Mouse (Mus musculus) G1E (cell line): Measurements from ENCODE around the gene Pitpnm3. TPM values are rescaled to one million over a fixed set of nuclear protein-coding genes. Genes with fewer than 3 reads are reported as not detected.

Experiments
- ATAC-seq: 2 replicates; pipeline ENCODE4 v1.8.0; 2016; ENCODE audit warnings: mild to moderate bottlenecking; ENCODE audit not compliant: insufficient number of reproducible peaks, poor library complexity, low FRiP score, severe bottlenecking; ENCODE audit errors: extremely low read depth
- DNase-seq: peaks from one replicate; pipeline ENCODE4 v3.0.0; 2012; ENCODE audit warnings: low spot score
- H3K27me3 ChIP-seq: 2 replicates; pipeline ENCODE4 v1.6.1; 2012; ENCODE audit warnings: mild to moderate bottlenecking, low read length, inconsistent platforms; ENCODE audit not compliant: insufficient read depth
- H3K36me3 ChIP-seq: replicated peaks from 2 replicates; pipeline ENCODE3; 2012; ENCODE audit warnings: mild to moderate bottlenecking, inconsistent platforms
- H3K4me1 ChIP-seq: 2 replicates; pipeline ENCODE4 v1.6.1; 2012; ENCODE audit warnings: low read depth, low read length, inconsistent platforms, mixed read lengths; ENCODE audit not compliant: insufficient read depth
- H3K4me3 ChIP-seq: 2 replicates; pipeline ENCODE4 v1.5.1; 2012; ENCODE audit warnings: low read depth, mild to moderate bottlenecking, inconsistent platforms, low read length, moderate library complexity, mixed read lengths
- H3K9me3 ChIP-seq: replicated peaks from 2 replicates; pipeline ENCODE4 v1.6.1; 2012; ENCODE audit warnings: inconsistent platforms
- CTCF ChIP-seq: IDR thresholded peaks from 2 replicates; pipeline ENCODE4 v1.5.1; 2012; ENCODE audit warnings: low read depth, low read length, inconsistent platforms, mixed read lengths
- GATA1 ChIP-seq: IDR thresholded peaks from 2 replicates; pipeline ENCODE4 v1.6.1; 2012; ENCODE audit warnings: borderline replicate concordance, low read length, inconsistent platforms, mixed read lengths
- GATA2 ChIP-seq: IDR thresholded peaks from 2 replicates; pipeline ENCODE4 v1.6.1; 2012; ENCODE audit warnings: low read depth, low read length, inconsistent platforms, borderline replicate concordance
- POLR2AphosphoS5 ChIP-seq: IDR thresholded peaks from 2 replicates; pipeline ENCODE4 v1.6.1; 2012; ENCODE audit warnings: low read depth, low read length, inconsistent platforms; ENCODE audit not compliant: insufficient replicate concordance
- TAL1 ChIP-seq: conservative IDR thresholded peaks from 2 replicates; pipeline ENCODE4 v1.6.1; 2012; ENCODE audit warnings: low read depth, low read length, inconsistent platforms, mixed read lengths
- polyA plus RNA-seq: library from polyadenylated mRNA; stranded (reverse); fragments of >175 nt; gene quantifications from 2 replicates; pipeline ENCODE4 v1.2.3, GENCODE M21; 2012
- total RNA-seq, 2 experiments: library from RNA; stranded (forward) in 1 of 2; stranded (reverse) in 1 of 2; fragments of 200-1000 nt in 1 of 2; fragments of >200 nt in 1 of 2; fragmentation: Nextera tagmentation in 1 of 2; gene quantifications; 2 replicates each; pipeline ENCODE4 v1.2.3; 2014 to 2017

The Pitpnm3 gene
- total and polyA plus RNA-seq, 3 experiments = 0.01 to 0.27 TPM; not detected in 1

DNA sequence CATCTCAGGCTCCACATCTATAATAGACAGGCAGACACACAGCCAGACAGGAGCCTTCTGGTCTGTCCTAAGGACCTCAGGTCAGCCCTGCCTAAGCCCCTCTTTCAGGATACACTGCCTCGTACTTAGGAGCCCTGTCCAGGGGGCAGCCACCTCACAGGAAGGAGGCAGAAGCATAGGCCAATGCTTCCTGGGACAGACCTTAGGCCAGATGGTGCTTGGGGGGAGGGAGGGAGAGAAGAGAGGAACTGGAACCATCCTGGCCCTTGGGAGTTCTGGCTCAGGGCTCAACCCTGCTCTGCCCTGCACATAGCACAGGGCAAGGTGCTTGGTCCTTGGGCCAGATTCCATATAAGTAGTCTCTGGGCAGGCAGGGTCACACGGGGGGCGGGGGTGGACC lies 9.8 kb downstream of the Pitpnm3 start:
- no peaks in the 10 kb centered on the region for H3K36me3 ChIP-seq
- DNase-seq = no peak

GRCm38 (mm10) chr11:72123531-72123930 lies 12.0 kb downstream of the Pitpnm3 start:
- Histone ChIP-seq H3K36me3 (no peaks in the 10 kb centered on the region), H3K4me3 (no peak overlapping the region), H3K27me3 (0 out of 2 replicates have a peak, but pooled peaks cover 2% of the 10 kb centered on the region), H3K9me3 (no peaks in the 10 kb centered on the region), H3K4me1 (no peaks in the 10 kb centered on the region)
- DNase-seq (no peak), ATAC-seq (no peak)
- TF ChIP-seq GATA1 (no peak), CTCF (no peak), POLR2AphosphoS5 (no peak), GATA2 (no peak), TAL1 (no peak)

More for the DNA sequence above, 9.8 kb downstream of the Pitpnm3 start:
- Histone ChIP-seq H3K4me1 (no peaks in the 10 kb centered on the region), H3K4me3 (no peak overlapping the region), H3K27me3 (0 out of 2 replicates have a peak, but pooled peaks cover 2% of the 10 kb centered on the region), H3K9me3 (no peaks in the 10 kb centered on the region)
- ATAC-seq = no peak
- TF ChIP-seq GATA1 (no peak), TAL1 (no peak)

DNA sequence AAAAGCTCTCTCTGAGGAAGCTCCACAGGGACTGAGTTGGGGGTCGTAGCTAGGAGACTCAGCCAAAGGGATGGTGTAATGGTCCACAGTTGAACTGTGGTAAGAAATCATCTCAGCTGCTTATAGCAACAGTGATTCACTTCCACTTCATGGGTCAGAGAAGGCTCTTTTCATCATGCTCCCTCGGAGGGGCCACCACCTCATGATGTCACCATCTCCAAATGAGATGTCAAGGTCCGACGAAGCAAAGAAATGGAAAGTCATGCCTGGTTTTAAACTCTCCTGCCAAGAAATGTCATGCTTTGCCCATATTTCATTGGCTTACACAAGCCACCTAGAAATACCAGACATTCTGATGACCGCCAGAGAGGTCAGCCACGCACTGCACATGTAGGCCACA lies 15.2 kb downstream of the Pitpnm3 start:
- Histone ChIP-seq H3K36me3 (no peaks in the 10 kb centered on the region), H3K4me1 (no peaks in the 10 kb centered on the region), H3K27me3 (0 out of 2 replicates have a peak, but pooled peaks cover 2% of the 10 kb centered on the region), H3K4me3 (no peak overlapping the region), H3K9me3 (no peaks in the 10 kb centered on the region)
- ATAC-seq = no peak
- DNase-seq = no peak
- no peak for TF ChIP-seq GATA2
- no peak for TF ChIP-seq GATA1
- TF ChIP-seq TAL1 = no peak
- no peak for TF ChIP-seq POLR2AphosphoS5
- TF ChIP-seq CTCF = no peak

DNA sequence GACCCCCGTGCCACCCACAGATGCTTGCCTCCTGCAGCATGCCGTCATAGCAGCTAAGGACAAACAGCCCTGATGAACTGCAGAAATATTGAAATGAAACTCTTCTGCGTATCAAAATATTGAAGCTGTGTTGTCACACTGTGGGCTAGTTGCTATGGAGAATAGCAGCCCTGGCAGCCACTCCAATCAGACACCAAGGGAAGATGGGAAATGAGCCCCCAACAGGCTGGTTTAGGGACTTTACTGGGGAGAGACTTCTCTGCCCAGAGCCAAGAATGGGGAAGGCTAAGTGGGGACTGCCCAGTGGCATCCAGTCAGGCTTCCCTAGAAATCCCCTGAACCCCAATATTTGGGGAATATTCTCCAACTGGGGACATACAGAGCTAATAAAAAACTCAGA lies 16.9 kb downstream of the Pitpnm3 start:
- no peaks in the 10 kb centered on the region for H3K36me3 ChIP-seq
- no peak overlapping the region for H3K4me3 ChIP-seq
- H3K27me3 ChIP-seq = 0 out of 2 replicates have a peak, but pooled peaks cover 1% of the 10 kb centered on the region
- no peak for DNase-seq
- no peaks in the 10 kb centered on the region for H3K9me3 ChIP-seq
- no peaks in the 10 kb centered on the region for H3K4me1 ChIP-seq
- ATAC-seq = no peak
- TF ChIP-seq GATA1 (no peak), CTCF (no peak), TAL1 (no peak), POLR2AphosphoS5 (no peak), GATA2 (no peak)

DNA sequence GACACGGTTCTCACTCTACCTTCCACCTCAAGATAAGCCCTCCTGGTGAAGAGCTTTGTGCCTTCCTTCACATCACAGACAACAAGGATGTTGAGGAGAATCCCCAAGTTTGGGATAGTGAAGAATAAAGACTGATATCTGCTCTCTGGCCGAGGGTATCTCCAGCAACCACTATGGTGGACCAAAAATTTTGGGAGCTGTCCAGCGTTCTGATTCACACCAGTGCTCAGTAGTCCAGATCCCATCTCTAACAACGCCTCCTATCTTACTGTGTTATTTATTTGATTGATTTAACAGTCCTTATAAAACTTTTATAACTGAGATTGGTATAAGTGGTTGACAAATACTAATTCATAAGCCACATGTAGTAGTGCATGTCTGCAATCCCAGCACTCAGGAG lies 22.3 kb downstream of the Pitpnm3 start:
- Histone ChIP-seq H3K4me1 (no peaks in the 10 kb centered on the region), H3K27me3 (no peaks in the 10 kb centered on the region), H3K36me3 (no peaks in the 10 kb centered on the region), H3K4me3 (no peak overlapping the region), H3K9me3 (no peaks in the 10 kb centered on the region)
- DNase-seq (no peak), ATAC-seq (no peak)
- TF ChIP-seq TAL1 (no peak), CTCF (no peak), GATA2 (no peak), POLR2AphosphoS5 (no peak), GATA1 (no peak)

- H3K9me3 ChIP-seq = no peaks in the 10 kb centered on the region
- no peak overlapping the region for H3K4me3 ChIP-seq
- ATAC-seq (no peak), DNase-seq (no peak)
- TF ChIP-seq GATA2 (no peak), POLR2AphosphoS5 (no peak), GATA1 (no peak)
- no peaks in the 10 kb centered on the region for H3K36me3 ChIP-seq
- no peaks in the 10 kb centered on the region for H3K4me1 ChIP-seq
- no peaks in the 10 kb centered on the region for H3K27me3 ChIP-seq
Observed at GRCm38 (mm10) chr11:72110726-72111125, 24.9 kb downstream of the Pitpnm3 start.

- TF ChIP-seq GATA2 (no peak), POLR2AphosphoS5 (no peak), TAL1 (no peak), CTCF (no peak), GATA1 (no peak)
- no peak overlapping the region for H3K4me3 ChIP-seq
- ATAC-seq (no peak), DNase-seq (no peak)
- H3K4me1 ChIP-seq = no peaks in the 10 kb centered on the region
- no peaks in the 10 kb centered on the region for H3K36me3 ChIP-seq
- H3K9me3 ChIP-seq = peaks cover 6% of the 10 kb centered on the region; the same call in 1 of the 2 replicates
- H3K27me3 ChIP-seq = no peaks in the 10 kb centered on the region
Observed at GRCm38 (mm10) chr11:72104223-72104622, 31.4 kb downstream of the Pitpnm3 start.
